Mouse (Mus musculus) CH12.LX (cell line): ENCODE results near the gene Trim15. TPM values are rescaled to one million over a fixed set of nuclear protein-coding genes. Genes with fewer than 3 reads are reported as not detected.

ENCODE experiments used
- DNase-seq: peaks from one replicate; pipeline ENCODE4 v3.0.0-alpha.2; 2013; ENCODE audit errors: extremely low read depth
- H3K27ac ChIP-seq: 2 replicates; pipeline ENCODE4 v1.5.1; 2012; ENCODE audit warnings: low read depth, mild to moderate bottlenecking, control low read depth, moderate library complexity; ENCODE audit not compliant: insufficient read depth
- H3K27me3 ChIP-seq: replicated peaks from 2 replicates; pipeline ENCODE3; 2012; ENCODE audit warnings: inconsistent platforms
- H3K36me3 ChIP-seq, 2 experiments: replicated peaks in 1 of 2; 2 replicates each; pipeline versions ENCODE3 to v1.6.1; 2012; ENCODE audit warnings: inconsistent platforms in 1 of 2, low read length in 1 of 2, mild to moderate bottlenecking in 1 of 2, mixed read lengths in 1 of 2, moderate library complexity in 1 of 2; ENCODE audit not compliant: control insufficient read depth in 1 of 2, insufficient read depth in 1 of 2
- H3K4me1 ChIP-seq, 2 experiments: 2 replicates each; pipeline ENCODE4 v1.6.1; 2012; ENCODE audit warnings: inconsistent platforms in 1 of 2, moderate library complexity in 1 of 2; ENCODE audit not compliant: insufficient read depth in 2 of 2, control insufficient read depth in 1 of 2
- H3K4me2 ChIP-seq: 2 replicates; pipeline ENCODE4 v1.6.1; 2012; ENCODE audit warnings: low read depth, mild to moderate bottlenecking, control low read depth; ENCODE audit not compliant: poor library complexity, insufficient read depth, severe bottlenecking
- H3K4me3 ChIP-seq, 3 experiments: fragments of 150-350 bp in 1 of 3; sonication (generic) in 1 of 3; replicated peaks in 1 of 3; 2 replicates each; pipeline versions ENCODE3 to v1.5.1; 2011 to 2012; ENCODE audit warnings: low read depth in 2 of 3, low read length in 2 of 3, mild to moderate bottlenecking in 2 of 3, moderate library complexity in 2 of 3, control low read depth in 1 of 3, improper control_type of control experiment in 1 of 3, inconsistent platforms in 1 of 3, mixed read lengths in 1 of 3; ENCODE audit not compliant: poor library complexity in 1 of 3
- H3K79me2 ChIP-seq: replicated peaks from 2 replicates; pipeline ENCODE4 v1.6.1; 2012; ENCODE audit warnings: mild to moderate bottlenecking, moderate library complexity; ENCODE audit not compliant: control insufficient read depth, poor library complexity, insufficient read depth, severe bottlenecking; ENCODE audit errors: extremely low read depth
- H3K9ac ChIP-seq: 2 replicates; pipeline ENCODE4 v1.6.1; 2012; ENCODE audit warnings: low read depth, mild to moderate bottlenecking, control low read depth, moderate library complexity; ENCODE audit not compliant: insufficient read depth
- H3K9me3 ChIP-seq: replicated peaks from 2 replicates; pipeline ENCODE3; 2012; ENCODE audit warnings: low read length, inconsistent platforms, mixed read lengths
- BHLHE40 ChIP-seq: IDR thresholded peaks from 2 replicates; pipeline ENCODE4 v1.6.1; 2011; ENCODE audit warnings: mild to moderate bottlenecking, low read depth, low read length, improper control_type of control experiment
- CTCF ChIP-seq, 2 experiments: IDR thresholded peaks in 1 of 2; conservative IDR thresholded peaks in 1 of 2; 2 replicates each; pipeline ENCODE4 v1.5.1; 2011 to 2012; ENCODE audit warnings: low read depth in 2 of 2, low read length in 2 of 2, improper control_type of control experiment in 1 of 2, inconsistent platforms in 1 of 2, mild to moderate bottlenecking in 1 of 2, moderate library complexity in 1 of 2
- E2F4 ChIP-seq: IDR thresholded peaks from 2 replicates; pipeline ENCODE4 v1.6.1; 2011; ENCODE audit warnings: low read depth, low read length, improper control_type of control experiment; ENCODE audit not compliant: insufficient replicate concordance
- ELF1 ChIP-seq: IDR thresholded peaks from 2 replicates; pipeline ENCODE4 v1.6.1; 2014; ENCODE audit warnings: low read depth, mild to moderate bottlenecking, inconsistent platforms, low read length, improper control_type of control experiment
- EP300 ChIP-seq: IDR thresholded peaks from 2 replicates; pipeline ENCODE4 v1.6.1; 2011; ENCODE audit warnings: low read length, improper control_type of control experiment
- ETS1 ChIP-seq: conservative IDR thresholded peaks from 2 replicates; pipeline ENCODE4 v1.6.1; 2012; ENCODE audit warnings: low read depth, mild to moderate bottlenecking, inconsistent platforms, low read length, improper control_type of control experiment, moderate library complexity
- IRF4 ChIP-seq: IDR thresholded peaks from 2 replicates; pipeline ENCODE4 v1.6.1; 2014; ENCODE audit warnings: low read depth, mild to moderate bottlenecking, inconsistent platforms, low read length, improper control_type of control experiment
- JUND ChIP-seq: conservative IDR thresholded peaks from 2 replicates; pipeline ENCODE4 v1.6.1; 2011; ENCODE audit warnings: low read depth, low read length, improper control_type of control experiment
- KAT2A ChIP-seq: IDR thresholded peaks from 2 replicates; pipeline ENCODE4 v1.6.1; 2012; ENCODE audit warnings: low read length, improper control_type of control experiment, inconsistent platforms; ENCODE audit not compliant: insufficient replicate concordance
- MAFK ChIP-seq: IDR thresholded peaks from 2 replicates; pipeline ENCODE4 v1.6.1; 2011; ENCODE audit warnings: low read length, improper control_type of control experiment; ENCODE audit not compliant: insufficient replicate concordance
- MAZ ChIP-seq: IDR thresholded peaks from 2 replicates; pipeline ENCODE4 v1.6.1; 2012; ENCODE audit warnings: low read depth, mild to moderate bottlenecking, inconsistent platforms, low read length, improper control_type of control experiment, moderate library complexity
- MEF2A ChIP-seq: IDR thresholded peaks from 2 replicates; pipeline ENCODE4 v1.6.1; 2014; ENCODE audit warnings: low read depth, mild to moderate bottlenecking, inconsistent platforms, low read length, improper control_type of control experiment, borderline replicate concordance
- MXI1 ChIP-seq: IDR thresholded peaks from 2 replicates; pipeline ENCODE4 v1.6.1; 2011; ENCODE audit warnings: mild to moderate bottlenecking, low read depth, low read length, improper control_type of control experiment
- NELFE ChIP-seq: IDR thresholded peaks from 2 replicates; pipeline ENCODE4 v1.6.1; 2011; ENCODE audit warnings: low read depth, low read length, improper control_type of control experiment
- NRF1 ChIP-seq: IDR thresholded peaks from 2 replicates; pipeline ENCODE4 v1.6.1; 2014; ENCODE audit warnings: low read depth, mild to moderate bottlenecking, inconsistent platforms, low read length, improper control_type of control experiment, moderate library complexity
- PAX5 ChIP-seq: IDR thresholded peaks from 2 replicates; pipeline ENCODE4 v1.6.1; 2012; ENCODE audit warnings: low read length, inconsistent platforms, mixed read lengths
- POLR2A ChIP-seq: IDR thresholded peaks from 2 replicates; pipeline ENCODE4 v1.6.1; 2011; ENCODE audit warnings: low read depth, mild to moderate bottlenecking, improper control_type of control experiment, low read length
- POLR2AphosphoS2 ChIP-seq: IDR thresholded peaks from 2 replicates; pipeline ENCODE4 v1.6.1; 2011; ENCODE audit warnings: low read depth, low read length, improper control_type of control experiment
- RAD21 ChIP-seq: IDR thresholded peaks from 2 replicates; pipeline ENCODE4 v1.6.1; 2011; ENCODE audit warnings: low read depth, mild to moderate bottlenecking, low read length, improper control_type of control experiment, moderate library complexity
- SMC3 ChIP-seq: IDR thresholded peaks from 2 replicates; pipeline ENCODE4 v1.6.1; 2011; ENCODE audit warnings: low read depth, low read length, improper control_type of control experiment
- TCF12 ChIP-seq: IDR thresholded peaks from 2 replicates; pipeline ENCODE4 v1.6.1; 2014; ENCODE audit warnings: low read depth, mild to moderate bottlenecking, inconsistent platforms, low read length, improper control_type of control experiment
- USF1 ChIP-seq: IDR thresholded peaks from 2 replicates; pipeline ENCODE4 v1.6.1; 2014; ENCODE audit warnings: low read depth, mild to moderate bottlenecking, inconsistent platforms, low read length, improper control_type of control experiment
- USF2 ChIP-seq: conservative IDR thresholded peaks from 2 replicates; pipeline ENCODE4 v1.6.1; 2011; ENCODE audit warnings: low read depth, low read length, improper control_type of control experiment
- ZC3H11A ChIP-seq: IDR thresholded peaks from 2 replicates; pipeline ENCODE4 v1.6.1; 2012; ENCODE audit warnings: low read depth, mild to moderate bottlenecking, inconsistent platforms, low read length, improper control_type of control experiment
- ZNF384 ChIP-seq: IDR thresholded peaks from 2 replicates; pipeline ENCODE4 v1.6.1; 2012; ENCODE audit warnings: low read depth, low read length, improper control_type of control experiment, inconsistent platforms
- dilution Hi-C: fragments of 300-500 bp; cut with MboI; formaldehyde crosslinking; loops from 2 replicates; pipeline ENCODE4 v1.14.3; 2020; ENCODE audit warnings: low sequenced_read_pairs; ENCODE audit not compliant: extremely low pct_unique_long_range_greater_than_20kb, extremely low pct_ligation_motif_present
- in situ Hi-C: fragments of 300-500 bp; cut with MboI; formaldehyde crosslinking; loops from 3 replicates; pipeline ENCODE4 v1.14.3; 2019; ENCODE audit warnings: low sequenced_read_pairs, low pct_ligation_motif_present, low pct_unique_long_range_greater_than_20kb, mixed read lengths
- polyA plus RNA-seq: library from polyadenylated mRNA; unstranded; fragments of >175 nt; gene quantifications from 2 replicates; pipeline ENCODE4 v1.2.1, GENCODE M21; 2012; ENCODE audit warnings: low read depth; ENCODE audit not compliant: insufficient read length
- total RNA-seq, 2 experiments: library from RNA; depleted of rRNA; stranded (reverse); fragments of 300-350 nt in 1 of 2; fragments of >200 nt in 1 of 2; gene quantifications; 2 replicates each; pipeline ENCODE4 v1.2.3; 2012 to 2014

Gene Trim15
- total and polyA plus RNA-seq, 3 experiments: not detected

DNA sequence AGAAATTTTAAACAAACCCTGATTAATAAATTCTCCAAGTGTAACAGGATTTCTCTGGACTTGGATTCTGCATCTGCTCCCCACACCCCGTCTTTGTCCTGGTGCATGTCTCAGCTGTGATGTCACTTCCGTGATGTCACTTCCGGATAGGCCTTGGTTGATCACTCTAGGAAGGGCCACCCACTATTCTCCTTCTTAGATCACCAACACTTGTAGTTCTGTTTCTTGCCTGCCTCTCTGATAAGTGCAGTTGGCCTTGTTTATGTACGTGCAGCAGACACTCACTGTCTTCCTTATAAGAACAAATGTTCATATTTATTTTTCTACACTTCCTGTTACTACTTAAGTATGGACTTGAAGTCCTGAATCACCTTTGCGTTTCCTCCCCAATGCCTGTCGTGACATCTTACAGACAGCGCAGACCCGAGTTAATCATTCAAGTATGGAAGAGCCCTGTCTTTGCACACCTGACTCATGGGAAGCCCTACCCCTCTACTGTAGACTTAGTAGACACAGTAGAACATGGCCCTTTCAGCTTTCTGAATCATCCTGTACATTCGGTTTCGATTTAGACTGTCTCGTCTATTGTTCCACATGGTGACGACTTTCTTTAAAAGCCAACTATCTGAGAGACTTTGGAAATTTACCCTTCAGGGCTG is 18.3 kb upstream of the Trim15 start:
- in situ Hi-C loops (no loop called here), dilution Hi-C loops (no loop called here)
- Histone ChIP-seq H3K9me3 (no peaks in the 10 kb centered on the region), H3K27me3 (no peaks in the 10 kb centered on the region), H3K9ac (no peak overlapping the region), H3K79me2 (no peaks in the 10 kb centered on the region), H3K4me2 (no peak overlapping the region), H3K36me3 (no peaks in the 10 kb centered on the region), H3K4me1 (peaks cover 2 to 12% of the 10 kb centered on the region in 2 experiments; a peak in 3 of 4 replicates), H3K27ac (no peak overlapping the region), H3K4me3 (no peak overlapping the region)
- TF ChIP-seq IRF4 (no peak), JUND (no peak), NRF1 (no peak), KAT2A (no peak), EP300 (no peak), POLR2AphosphoS2 (no peak), ZC3H11A (no peak), MAZ (no peak), POLR2A (no peak), ELF1 (no peak), MAFK (no peak), USF1 (no peak), BHLHE40 (no peak), ETS1 (no peak), NELFE (no peak)
- DNase-seq: no peak

DNA sequence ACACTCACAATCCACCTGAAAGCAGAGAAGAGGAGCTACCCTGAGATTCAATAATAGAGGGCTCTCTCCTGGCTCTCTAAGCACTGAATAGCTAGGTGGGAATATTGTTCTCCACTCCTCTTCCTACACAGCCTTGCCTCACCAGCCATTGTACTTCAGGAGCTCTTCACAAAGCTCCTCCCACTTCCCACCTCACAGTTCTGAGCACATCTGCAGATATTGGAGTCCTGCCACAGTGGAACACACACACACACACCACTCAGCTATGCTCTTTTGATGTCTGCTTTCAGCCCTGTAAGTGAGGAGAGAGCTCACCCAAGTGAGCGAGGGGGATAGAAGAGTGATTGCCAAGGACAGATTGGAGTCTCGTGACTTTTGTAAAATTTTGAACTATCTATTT is 16.3 kb upstream of the Trim15 start:
- TF ChIP-seq ELF1 (no peak), MEF2A (no peak), MAZ (no peak), USF2 (no peak), TCF12 (no peak), RAD21 (no peak), E2F4 (no peak), CTCF (conservative IDR thresholded peaks at IDR 0.05 in 1 of 2, IDR thresholded peaks at IDR 0.05 in 1 of 2; ENCODE audit: low read depth in 2 of 2, low read length in 2 of 2) (no peak), MXI1 (no peak), KAT2A (no peak), PAX5 (no peak), SMC3 (no peak), ZNF384 (no peak), EP300 (no peak), ZC3H11A (no peak), NRF1 (no peak), ETS1 (no peak)
- Histone ChIP-seq H3K9ac (no peak overlapping the region), H3K4me2 (no peak overlapping the region), H3K4me1 (0 out of 4 replicates have a peak, but pooled peaks cover 0 to 6% of the 10 kb centered on the region in 2 experiments), H3K27me3 (no peaks in the 10 kb centered on the region), H3K27ac (no peak overlapping the region), H3K4me3 (no peak overlapping the region), H3K36me3 (no peaks in the 10 kb centered on the region), H3K9me3 (peaks cover 2% of the 10 kb centered on the region), H3K79me2 (no peaks in the 10 kb centered on the region)
- DNase-seq: no peak
- in situ Hi-C loops (no loop called here), dilution Hi-C loops (no loop called here)
